Mouse (Mus musculus) CH12.LX (cell line): ENCODE measurements around the gene Srrm3. TPM values are rescaled to one million over a fixed set of nuclear protein-coding genes. Genes with fewer than 3 reads are reported as not detected.

Experiments used
- DNase-seq: peaks from one replicate; pipeline ENCODE4 v3.0.0-alpha.2; 2013; ENCODE audit errors: extremely low read depth
- H3K27ac ChIP-seq: 2 replicates; pipeline ENCODE4 v1.5.1; 2012; ENCODE audit warnings: low read depth, mild to moderate bottlenecking, control low read depth, moderate library complexity; ENCODE audit not compliant: insufficient read depth
- H3K27me3 ChIP-seq: replicated peaks from 2 replicates; pipeline ENCODE3; 2012; ENCODE audit warnings: inconsistent platforms
- H3K36me3 ChIP-seq, 2 experiments: replicated peaks in 1 of 2; 2 replicates each; pipeline versions ENCODE3 to v1.6.1; 2012; ENCODE audit warnings: inconsistent platforms in 1 of 2, low read length in 1 of 2, mild to moderate bottlenecking in 1 of 2, mixed read lengths in 1 of 2, moderate library complexity in 1 of 2; ENCODE audit not compliant: control insufficient read depth in 1 of 2, insufficient read depth in 1 of 2
- H3K4me1 ChIP-seq, 2 experiments: 2 replicates each; pipeline ENCODE4 v1.6.1; 2012; ENCODE audit warnings: inconsistent platforms in 1 of 2, moderate library complexity in 1 of 2; ENCODE audit not compliant: insufficient read depth in 2 of 2, control insufficient read depth in 1 of 2
- H3K4me2 ChIP-seq: 2 replicates; pipeline ENCODE4 v1.6.1; 2012; ENCODE audit warnings: low read depth, mild to moderate bottlenecking, control low read depth; ENCODE audit not compliant: poor library complexity, insufficient read depth, severe bottlenecking
- H3K4me3 ChIP-seq, 3 experiments: fragments of 150-350 bp in 1 of 3; sonication (generic) in 1 of 3; replicated peaks in 1 of 3; 2 replicates each; pipeline versions ENCODE3 to v1.5.1; 2011 to 2012; ENCODE audit warnings: low read depth in 2 of 3, low read length in 2 of 3, mild to moderate bottlenecking in 2 of 3, moderate library complexity in 2 of 3, control low read depth in 1 of 3, improper control_type of control experiment in 1 of 3, inconsistent platforms in 1 of 3, mixed read lengths in 1 of 3; ENCODE audit not compliant: poor library complexity in 1 of 3
- H3K79me2 ChIP-seq: replicated peaks from 2 replicates; pipeline ENCODE4 v1.6.1; 2012; ENCODE audit warnings: mild to moderate bottlenecking, moderate library complexity; ENCODE audit not compliant: control insufficient read depth, poor library complexity, insufficient read depth, severe bottlenecking; ENCODE audit errors: extremely low read depth
- H3K9ac ChIP-seq: 2 replicates; pipeline ENCODE4 v1.6.1; 2012; ENCODE audit warnings: low read depth, mild to moderate bottlenecking, control low read depth, moderate library complexity; ENCODE audit not compliant: insufficient read depth
- H3K9me3 ChIP-seq: replicated peaks from 2 replicates; pipeline ENCODE3; 2012; ENCODE audit warnings: low read length, inconsistent platforms, mixed read lengths
- CHD2 ChIP-seq: IDR thresholded peaks from 2 replicates; pipeline ENCODE4 v1.6.1; 2011; ENCODE audit warnings: low read length, improper control_type of control experiment
- CTCF ChIP-seq, 2 experiments: IDR thresholded peaks in 1 of 2; conservative IDR thresholded peaks in 1 of 2; 2 replicates each; pipeline ENCODE4 v1.5.1; 2011 to 2012; ENCODE audit warnings: low read depth in 2 of 2, low read length in 2 of 2, improper control_type of control experiment in 1 of 2, inconsistent platforms in 1 of 2, mild to moderate bottlenecking in 1 of 2, moderate library complexity in 1 of 2
- EP300 ChIP-seq: IDR thresholded peaks from 2 replicates; pipeline ENCODE4 v1.6.1; 2011; ENCODE audit warnings: low read length, improper control_type of control experiment
- GABPA ChIP-seq: IDR thresholded peaks from 2 replicates; pipeline ENCODE4 v1.6.1; 2012; ENCODE audit warnings: low read depth, low read length, improper control_type of control experiment, inconsistent platforms; ENCODE audit not compliant: insufficient replicate concordance
- HCFC1 ChIP-seq: IDR thresholded peaks from 2 replicates; pipeline ENCODE4 v1.6.1; 2012; ENCODE audit warnings: low read depth, mild to moderate bottlenecking, inconsistent platforms, low read length, improper control_type of control experiment
- IRF4 ChIP-seq: IDR thresholded peaks from 2 replicates; pipeline ENCODE4 v1.6.1; 2014; ENCODE audit warnings: low read depth, mild to moderate bottlenecking, inconsistent platforms, low read length, improper control_type of control experiment
- JUND ChIP-seq: conservative IDR thresholded peaks from 2 replicates; pipeline ENCODE4 v1.6.1; 2011; ENCODE audit warnings: low read depth, low read length, improper control_type of control experiment
- MAFK ChIP-seq: IDR thresholded peaks from 2 replicates; pipeline ENCODE4 v1.6.1; 2011; ENCODE audit warnings: low read length, improper control_type of control experiment; ENCODE audit not compliant: insufficient replicate concordance
- MAX ChIP-seq: IDR thresholded peaks from 2 replicates; pipeline ENCODE4 v1.6.1; 2011; ENCODE audit warnings: low read length, improper control_type of control experiment
- MAZ ChIP-seq: IDR thresholded peaks from 2 replicates; pipeline ENCODE4 v1.6.1; 2012; ENCODE audit warnings: low read depth, mild to moderate bottlenecking, inconsistent platforms, low read length, improper control_type of control experiment, moderate library complexity
- MEF2A ChIP-seq: IDR thresholded peaks from 2 replicates; pipeline ENCODE4 v1.6.1; 2014; ENCODE audit warnings: low read depth, mild to moderate bottlenecking, inconsistent platforms, low read length, improper control_type of control experiment, borderline replicate concordance
- MXI1 ChIP-seq: IDR thresholded peaks from 2 replicates; pipeline ENCODE4 v1.6.1; 2011; ENCODE audit warnings: mild to moderate bottlenecking, low read depth, low read length, improper control_type of control experiment
- MYC ChIP-seq: IDR thresholded peaks from 2 replicates; pipeline ENCODE4 v1.6.1; 2011; ENCODE audit warnings: low read depth, mild to moderate bottlenecking, improper control_type of control experiment, low read length
- NELFE ChIP-seq: IDR thresholded peaks from 2 replicates; pipeline ENCODE4 v1.6.1; 2011; ENCODE audit warnings: low read depth, low read length, improper control_type of control experiment
- POLR2AphosphoS2 ChIP-seq: IDR thresholded peaks from 2 replicates; pipeline ENCODE4 v1.6.1; 2011; ENCODE audit warnings: low read depth, low read length, improper control_type of control experiment
- RCOR1 ChIP-seq: conservative IDR thresholded peaks from 2 replicates; pipeline ENCODE4 v1.6.1; 2012; ENCODE audit warnings: low read depth, mild to moderate bottlenecking, inconsistent platforms, low read length, improper control_type of control experiment
- SIN3A ChIP-seq: IDR thresholded peaks from 2 replicates; pipeline ENCODE4 v1.6.1; 2012; ENCODE audit warnings: low read length, improper control_type of control experiment, inconsistent platforms
- SMC3 ChIP-seq: IDR thresholded peaks from 2 replicates; pipeline ENCODE4 v1.6.1; 2011; ENCODE audit warnings: low read depth, low read length, improper control_type of control experiment
- UBTF ChIP-seq: IDR thresholded peaks from 2 replicates; pipeline ENCODE4 v1.6.1; 2012; ENCODE audit warnings: low read depth, mild to moderate bottlenecking, inconsistent platforms, low read length, improper control_type of control experiment, moderate library complexity
- ZC3H11A ChIP-seq: IDR thresholded peaks from 2 replicates; pipeline ENCODE4 v1.6.1; 2012; ENCODE audit warnings: low read depth, mild to moderate bottlenecking, inconsistent platforms, low read length, improper control_type of control experiment
- ZMIZ1 ChIP-seq: IDR thresholded peaks from 2 replicates; pipeline ENCODE4 v1.6.1; 2012; ENCODE audit warnings: low read depth, mild to moderate bottlenecking, inconsistent platforms, low read length, improper control_type of control experiment
- ZNF384 ChIP-seq: IDR thresholded peaks from 2 replicates; pipeline ENCODE4 v1.6.1; 2012; ENCODE audit warnings: low read depth, low read length, improper control_type of control experiment, inconsistent platforms
- dilution Hi-C: fragments of 300-500 bp; cut with MboI; formaldehyde crosslinking; loops from 2 replicates; pipeline ENCODE4 v1.14.3; 2020; ENCODE audit warnings: low sequenced_read_pairs; ENCODE audit not compliant: extremely low pct_unique_long_range_greater_than_20kb, extremely low pct_ligation_motif_present
- in situ Hi-C: fragments of 300-500 bp; cut with MboI; formaldehyde crosslinking; loops from 3 replicates; pipeline ENCODE4 v1.14.3; 2019; ENCODE audit warnings: low sequenced_read_pairs, low pct_ligation_motif_present, low pct_unique_long_range_greater_than_20kb, mixed read lengths
- polyA plus RNA-seq: library from polyadenylated mRNA; unstranded; fragments of >175 nt; gene quantifications from 2 replicates; pipeline ENCODE4 v1.2.1, GENCODE M21; 2012; ENCODE audit warnings: low read depth; ENCODE audit not compliant: insufficient read length
- total RNA-seq, 2 experiments: library from RNA; depleted of rRNA; stranded (reverse); fragments of 300-350 nt in 1 of 2; fragments of >200 nt in 1 of 2; gene quantifications; 2 replicates each; pipeline ENCODE4 v1.2.3; 2012 to 2014

Gene Srrm3
- total and polyA plus RNA-seq, 3 experiments, result not detected

- TF ChIP-seq POLR2AphosphoS2, result no peak
- peak; percentile 87 to 93; a peak in 3 of 4 replicates for TF ChIP-seq CTCF (conservative IDR thresholded peaks at IDR 0.05 in 1 of 2, IDR thresholded peaks at IDR 0.05 in 1 of 2; ENCODE audit: low read depth in 2 of 2, low read length in 2 of 2)
- TF ChIP-seq MYC, result 0 out of 2 replicates have a peak, but pooled peaks have one; percentile 16
- peak; percentile 58 for TF ChIP-seq NELFE
Observed at GRCm38 (mm10) chr5:135793996-135794858, 12.5 kb upstream of the Srrm3 start (continued).

- H3K9ac ChIP-seq, result no peak overlapping the region; the same call in 1 of the 2 replicates
- no peak for DNase-seq
Observed at GRCm38 (mm10) chr5:135794859-135795181, 11.9 kb upstream of the Srrm3 start.

GRCm38 (mm10) chr5:135799746-135800145 is 6.9 kb upstream of the Srrm3 start:
- Histone ChIP-seq H3K4me2 (no peak overlapping the region), H3K4me3 (no peak overlapping the region), H3K36me3 (no peaks in the 10 kb centered on the region), H3K27me3 (peaks cover 58% of the 10 kb centered on the region), H3K27ac (no peak overlapping the region), H3K79me2 (no peaks in the 10 kb centered on the region), H3K4me1 (peaks cover 10 to 22% of the 10 kb centered on the region in 2 experiments), H3K9me3 (peaks cover 12% of the 10 kb centered on the region), H3K9ac (no peak overlapping the region)
- no peak for DNase-seq
- in situ Hi-C loops, result loop anchor here (5.0 kb wide), 1 partner anchor 48 kb away; no protein-coding TSS in a partner anchor
- TF ChIP-seq MYC (no peak), CTCF (conservative IDR thresholded peaks at IDR 0.05 in 1 of 2, IDR thresholded peaks at IDR 0.05 in 1 of 2; ENCODE audit: low read depth in 2 of 2, low read length in 2 of 2) (peak in 1 of 2 experiments; percentile 44; a peak in 3 of 4 replicates), JUND (no peak), SMC3 (peak; percentile 29), ZMIZ1 (no peak), EP300 (no peak), GABPA (no peak), MAFK (no peak), MEF2A (no peak), POLR2AphosphoS2 (no peak), SIN3A (no peak), MAX (no peak)
- dilution Hi-C loops, result no loop called here

More at GRCm38 (mm10) chr5:135794859-135795181, 11.9 kb upstream of the Srrm3 start:
- TF ChIP-seq UBTF (no peak), CHD2 (no peak), MAX (no peak), MAZ (no peak), MXI1 (no peak), ZC3H11A (no peak), HCFC1 (no peak), GABPA (no peak), ZNF384 (no peak), EP300 (no peak), RCOR1 (no peak), SIN3A (no peak), IRF4 (no peak)
- TF ChIP-seq, all 38 proteins: peak for 0
- dilution Hi-C loops, result no loop called here
- no peaks in the 10 kb centered on the region for H3K9me3 ChIP-seq
- peaks cover 20% of the 10 kb centered on the region for H3K27me3 ChIP-seq
- H3K4me2 ChIP-seq, result peak overlapping the region; percentile 62
- H3K27ac ChIP-seq, result peak overlapping the region; percentile 72; the same call in 1 of the 2 replicates
- peaks cover 4 to 24% of the 10 kb centered on the region in 2 experiments for H3K4me1 ChIP-seq
- no peaks in the 10 kb centered on the region for H3K79me2 ChIP-seq
- H3K4me3 ChIP-seq, result peak overlapping the region in 2 of 3 experiments; percentile 34 to 47
- in situ Hi-C loops, result loop anchor here (5.0 kb wide), 1 partner anchor 52 kb away; no protein-coding TSS in a partner anchor
- peaks cover 21 to 27% of the 10 kb centered on the region in 2 experiments for H3K36me3 ChIP-seq
